Mouse (Mus musculus) heart, postnatal 4 days (tissue): ENCODE data around the gene Xxylt1. TPM values are rescaled to one million over a fixed set of nuclear protein-coding genes. Genes with fewer than 3 reads are reported as not detected.

Experiments
- DNase-seq: peaks from one replicate; pipeline ENCODE4 v3.0.0; 2021
- total RNA-seq, 2 experiments: library from RNA; stranded (reverse); gene quantifications; 2 replicates each; pipeline ENCODE4 v1.2.3; 2021

Gene Xxylt1
- total RNA-seq, 2 experiments from 2014 or later, result 15.9 to 17.3 TPM

- DNase-seq, result no peak
Observed at GRCm38 (mm10) chr16:30948216-30948615, 133.0 kb downstream of the Xxylt1 start.

DNA sequence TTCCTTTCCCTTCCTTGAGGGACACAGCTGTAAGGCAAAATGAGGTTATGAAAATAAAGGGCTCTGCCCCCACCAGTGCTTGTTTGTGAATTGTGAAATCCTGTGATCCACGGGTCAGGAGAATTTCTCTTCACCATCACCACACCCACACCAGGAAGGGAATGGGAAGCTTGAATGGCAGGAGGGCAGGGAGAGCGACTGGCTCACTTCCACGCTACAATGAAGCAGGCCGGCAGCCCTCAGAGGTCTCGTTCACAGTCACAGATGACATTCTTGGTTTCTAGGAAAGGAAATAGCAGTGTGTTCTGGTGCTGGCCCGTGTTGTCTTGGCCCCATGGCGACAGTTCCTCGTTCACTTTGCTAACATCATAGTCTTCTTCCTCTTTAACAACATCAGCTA lies 136.3 kb downstream of the Xxylt1 start:
- DNase-seq, result no peak

DNA sequence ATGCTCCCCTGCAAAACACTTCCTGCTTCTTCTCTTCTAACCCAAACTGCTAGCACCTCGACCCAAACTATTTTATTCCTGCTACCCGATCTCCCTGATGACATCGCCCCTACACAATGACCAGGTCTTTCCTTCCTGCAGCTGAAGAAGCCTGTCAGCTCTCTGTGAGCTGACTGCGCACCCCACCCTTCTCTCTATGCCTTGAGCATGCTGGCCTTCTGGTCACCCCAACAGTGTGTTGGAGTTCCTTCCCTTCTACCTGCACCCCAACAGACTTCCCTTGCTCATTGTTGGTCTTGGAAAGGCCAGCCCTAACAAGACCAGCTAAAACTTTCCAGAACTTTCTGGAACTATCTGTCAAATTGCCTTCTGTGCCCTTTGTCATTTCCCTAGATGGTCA lies 137.3 kb downstream of the Xxylt1 start:
- no peak for DNase-seq

DNA sequence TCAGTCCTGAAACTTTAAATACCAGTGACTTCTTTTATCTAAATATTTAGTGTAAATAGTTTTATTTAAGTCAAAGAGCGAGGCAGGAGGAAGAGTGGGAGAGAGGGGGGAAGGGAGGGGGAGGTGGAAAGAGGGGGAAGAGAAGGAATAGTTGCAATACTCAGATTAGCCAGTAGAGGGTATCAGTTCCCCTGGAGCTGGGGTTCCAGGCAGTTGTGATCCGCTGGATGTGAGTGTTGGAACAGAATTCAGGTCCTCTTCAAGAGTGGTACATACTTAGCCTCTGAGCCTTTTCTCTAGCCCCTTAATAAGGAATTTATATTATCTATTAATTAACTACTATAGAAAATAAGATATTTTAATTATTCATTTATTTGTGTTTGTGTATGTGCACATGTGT lies 140.5 kb downstream of the Xxylt1 start:
- no peak for DNase-seq

DNA sequence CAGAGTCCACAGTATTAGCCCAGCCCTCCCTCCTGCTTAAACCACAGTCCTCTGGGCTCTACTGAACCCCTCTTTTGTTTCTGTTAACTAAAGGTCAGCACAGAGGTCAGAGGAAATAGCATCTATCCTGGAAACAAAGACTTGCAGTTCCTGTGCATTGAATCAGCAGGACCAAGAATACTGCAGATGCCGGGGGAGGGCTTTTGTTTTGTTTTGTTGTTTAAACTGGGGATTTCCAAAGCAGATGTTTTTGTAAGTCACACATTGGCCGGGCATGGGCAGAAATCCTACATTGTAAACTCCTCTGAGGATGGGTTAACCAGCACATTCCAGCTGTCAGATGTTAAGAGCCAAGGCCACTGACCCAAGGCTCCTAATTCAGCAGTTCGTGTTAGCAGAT lies 141.3 kb downstream of the Xxylt1 start:
- peak; percentile 40 for DNase-seq

DNA sequence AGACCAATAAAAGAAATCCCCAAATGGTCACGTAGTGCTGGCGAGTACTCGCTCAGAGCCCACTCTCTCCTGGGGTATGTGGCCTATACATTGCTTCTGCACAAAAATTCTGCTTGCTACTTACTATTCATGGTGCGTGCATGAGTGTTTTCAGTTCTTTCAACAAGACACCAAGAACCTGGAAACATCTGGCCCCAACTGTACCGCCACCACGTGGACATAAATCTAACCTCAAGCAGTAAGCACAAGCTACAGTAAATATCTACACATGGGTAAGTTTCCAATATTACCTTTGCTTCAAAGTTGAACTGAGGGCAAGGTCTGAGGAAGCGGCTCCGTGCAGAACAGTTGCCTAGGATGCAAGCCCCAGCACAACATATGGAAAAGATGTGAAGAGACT lies 142.0 kb downstream of the Xxylt1 start:
- no peak for DNase-seq

DNA sequence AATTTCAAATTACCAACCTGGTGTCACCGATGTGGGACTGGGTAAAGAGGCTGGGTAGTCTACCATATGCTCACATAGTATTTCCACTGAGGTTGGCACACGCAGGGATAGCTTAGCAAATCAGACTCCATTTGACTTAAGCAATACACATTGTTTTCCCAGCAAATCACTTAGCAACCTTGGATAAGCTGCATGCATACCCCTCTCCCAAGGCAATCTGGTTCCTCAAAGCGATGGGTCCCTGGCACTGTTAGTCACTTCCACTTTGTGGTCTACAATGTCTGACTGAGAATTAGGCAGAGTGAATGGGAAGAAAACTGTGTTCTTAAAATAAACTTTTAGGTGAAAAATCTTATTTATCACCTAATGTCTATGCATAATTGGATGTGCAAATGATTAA lies 142.6 kb downstream of the Xxylt1 start:
- DNase-seq, result no peak

GRCm38 (mm10) chr16:30937665-30938064 lies 143.6 kb downstream of the Xxylt1 start:
- DNase-seq, result no peak

- no peak for DNase-seq
Observed at GRCm38 (mm10) chr16:30936471-30936870, 144.8 kb downstream of the Xxylt1 start.

DNA sequence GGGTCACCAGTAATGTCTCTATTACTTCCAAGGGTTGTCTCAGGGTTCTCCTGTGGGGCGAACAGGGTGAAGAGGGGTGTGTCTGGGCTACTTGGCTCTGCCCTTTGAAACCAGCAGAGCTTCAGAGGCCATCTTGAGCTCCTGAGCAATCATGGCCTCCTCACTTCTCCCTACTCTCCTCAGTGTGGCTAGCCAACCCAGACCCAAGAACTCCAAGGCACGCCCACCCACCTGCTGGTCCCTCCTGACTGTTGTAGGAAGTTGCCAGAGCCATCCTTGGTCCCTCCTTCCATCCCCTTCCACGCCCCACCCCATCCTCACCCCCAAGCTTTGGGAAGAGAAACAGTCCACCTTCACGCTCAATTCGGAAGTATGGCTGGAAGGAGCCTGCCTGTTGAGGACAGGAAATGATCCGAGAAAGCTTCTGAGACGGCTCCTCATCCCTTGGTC lies 145.2 kb downstream of the Xxylt1 start:
- DNase-seq, result no peak

DNA sequence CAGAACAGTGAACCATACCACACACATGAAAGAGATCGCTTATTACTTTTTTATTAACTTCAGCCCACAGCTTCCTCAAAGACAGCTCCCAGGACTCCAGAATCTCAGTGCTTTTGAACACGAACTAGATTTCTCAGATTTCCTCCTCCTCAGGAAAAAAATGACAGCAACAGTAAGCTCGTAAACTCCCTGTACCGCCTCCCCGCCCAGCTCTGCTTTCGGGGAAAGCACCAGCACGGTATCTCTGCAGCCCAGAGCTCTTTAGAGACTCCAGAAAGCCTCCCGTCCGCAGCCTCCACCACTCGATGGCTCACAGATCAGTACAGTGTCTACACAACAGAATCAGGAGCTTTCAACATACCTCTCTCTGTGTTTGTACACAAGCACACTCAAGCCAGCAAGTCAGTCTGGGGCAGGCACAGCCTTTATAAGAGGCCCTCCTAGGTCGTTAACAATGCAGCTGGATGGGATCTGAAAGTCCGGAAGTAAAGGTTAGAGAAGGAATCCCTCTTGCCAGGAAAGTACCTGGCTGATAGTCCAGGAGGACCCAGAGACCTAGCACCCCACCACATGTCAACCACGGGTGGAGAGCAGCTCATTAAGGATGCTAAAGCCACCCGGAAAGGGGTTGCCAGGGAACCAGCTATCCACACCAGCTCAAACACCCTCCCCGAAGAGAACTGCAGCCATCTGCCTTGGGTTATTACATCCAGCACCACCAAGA lies 146.1 kb downstream of the Xxylt1 start:
- no peak for DNase-seq

GRCm38 (mm10) chr16:30934205-30934780 lies 146.9 kb downstream of the Xxylt1 start:
- DNase-seq, result no peak

GRCm38 (mm10) chr16:30933366-30933765 lies 147.9 kb downstream of the Xxylt1 start:
- DNase-seq, result no peak

- DNase-seq, result no peak
Observed at GRCm38 (mm10) chr16:30932791-30933190, 148.4 kb downstream of the Xxylt1 start.

- DNase-seq, result no peak
Observed at GRCm38 (mm10) chr16:30932196-30932595, 149.0 kb downstream of the Xxylt1 start.

DNA sequence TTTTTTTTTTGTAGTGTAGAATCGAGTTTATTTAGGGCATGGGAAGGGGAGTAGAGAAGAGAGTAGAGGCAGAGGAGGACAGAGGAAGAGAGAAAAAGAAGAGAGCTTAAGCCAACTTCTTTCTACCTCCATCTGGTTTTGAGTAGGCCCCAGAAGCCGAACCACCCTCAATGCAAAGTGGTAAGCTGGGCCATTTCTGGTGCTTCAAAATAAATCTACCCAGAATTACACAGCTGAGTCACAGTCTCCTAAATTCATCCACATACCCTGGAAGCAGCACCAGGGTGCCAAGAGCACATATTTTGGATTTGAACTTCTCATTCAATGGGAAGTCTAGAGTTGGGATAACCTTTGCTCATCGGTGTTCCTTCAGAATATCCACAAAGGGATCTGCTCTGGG lies 152.1 kb downstream of the Xxylt1 start:
- no peak for DNase-seq

GRCm38 (mm10) chr16:30928076-30928750 lies 153.0 kb downstream of the Xxylt1 start:
- no peak for DNase-seq

DNA sequence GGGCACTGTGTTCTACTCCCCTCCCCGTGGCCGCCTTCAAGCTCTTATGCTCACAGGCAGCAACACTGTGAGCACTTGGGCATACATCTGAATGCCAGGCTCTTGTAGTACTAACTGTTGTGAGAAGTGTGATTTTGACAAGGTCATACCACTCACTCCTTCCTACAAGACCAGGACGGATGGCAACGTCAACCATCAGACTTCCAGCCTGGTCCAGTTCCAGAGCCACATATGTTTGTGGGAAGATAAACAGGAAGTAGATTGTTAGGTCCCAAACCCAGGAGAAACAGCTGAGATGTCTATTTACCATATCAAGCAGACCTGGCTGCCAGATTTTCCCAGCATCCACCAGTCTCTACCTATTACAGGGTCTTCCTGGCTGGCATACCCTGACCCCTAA lies 155.7 kb downstream of the Xxylt1 start:
- DNase-seq, result no peak

- no peak for DNase-seq
Observed at GRCm38 (mm10) chr16:30923899-30924298, 157.3 kb downstream of the Xxylt1 start.

DNA sequence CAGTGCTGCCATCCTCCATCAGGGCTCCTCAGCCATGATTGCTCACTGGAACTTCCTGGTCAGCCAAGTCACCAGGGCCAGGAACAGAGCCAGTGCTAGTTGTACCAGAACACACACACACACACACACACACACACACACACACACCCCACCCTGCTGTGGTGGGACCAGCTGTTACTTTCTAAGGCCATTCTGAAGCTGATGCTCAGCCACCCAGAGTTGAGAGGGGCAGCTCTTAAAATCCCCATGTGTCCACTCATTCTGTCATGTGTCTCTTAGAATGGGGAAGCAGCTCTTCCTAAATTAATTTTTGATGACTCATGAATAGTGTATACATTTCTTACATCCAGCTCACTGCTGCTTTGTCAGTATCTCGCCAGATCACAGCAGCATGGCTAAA lies 158.7 kb downstream of the Xxylt1 start:
- no peak for DNase-seq

- DNase-seq, result no peak
Observed at GRCm38 (mm10) chr16:30918866-30919265, 162.4 kb downstream of the Xxylt1 start.

GRCm38 (mm10) chr16:30916931-30917330 lies 164.3 kb downstream of the Xxylt1 start:
- DNase-seq, result no peak

- no peak for DNase-seq
Observed at GRCm38 (mm10) chr16:30915611-30916220, 165.5 kb downstream of the Xxylt1 start.
